19 mouse cellular contexts compared by ENCODE assay signal in genomic region chr1:179487990-179488389, GRCm38 (mm10). TPM values are rescaled to one million over a fixed set of nuclear protein-coding genes. Genes with fewer than 3 reads are reported as not detected.
DNase-seq lines count a peak whose midpoint lies in the region; ATAC-seq and TF ChIP-seq lines count a peak whose summit lies in the region.
"Had no signal": no experiment of that assay in that cellular context is flagged by ENCODE, and none has a peak within 500 bp of the region (broad histone marks: within the 10 kb centered on the region; RNA-seq: fewer than 3 reads in every experiment).

No protein-coding gene starts in this region.

- peak overlapping the region in 1 of 2 experiments; percentile 37; a peak in 1 of 4 replicates for H3K27ac ChIP-seq in heart, embryonic 14.5 days (replicated peaks in 1 of 2; ENCODE audit: control insufficient read depth in 1 of 2, insufficient read depth in 1 of 2, low read depth in 2 of 2, low read length in 2 of 2)
- no peak overlapping the region for H3K27ac ChIP-seq in kidney, postnatal 0 days
- H3K27ac ChIP-seq: embryonic facial prominence, embryonic 13.5 days; hindbrain, embryonic 10.5 days; hindbrain, postnatal 0 days; limb, embryonic 12.5 days; liver, embryonic 12.5 days had no signal

- no peak overlapping the region for H3K4me3 ChIP-seq in heart, embryonic 14.5 days (ENCODE audit: control insufficient read depth in 1 of 2, insufficient read depth in 1 of 2, low read depth in 1 of 2, low read length in 2 of 2)
- no peak overlapping the region for H3K4me3 ChIP-seq in kidney, postnatal 0 days (replicated peaks; ENCODE audit: low read depth, low read length)
- H3K4me3 ChIP-seq: embryonic facial prominence, embryonic 13.5 days; hindbrain, embryonic 10.5 days; limb, embryonic 12.5 days; liver, embryonic 12.5 days had no signal

- ATAC-seq in heart, embryonic 14.5 days (ENCODE audit: insufficient number of reproducible peaks, insufficient read depth, low FRiP score, low read depth): no peak
- ATAC-seq in kidney, postnatal 0 days (replicated peaks; ENCODE audit: low FRiP score, low read depth): 0 out of 2 replicates have a peak, but pooled peaks have one; percentile 11
- ATAC-seq in megakaryocyte, adult 5-6 weeks (ENCODE audit: poor library complexity, severe bottlenecking): peak; percentile 38; the same call in 1 of the 2 replicates
- ATAC-seq: forebrain, embryonic 14.5 days; hindbrain, postnatal 0 days; liver, embryonic 12.5 days had no signal

- H3K4me1 ChIP-seq in heart, embryonic 14.5 days (ENCODE audit: control insufficient read depth in 2 of 2, insufficient read depth in 2 of 2, low read length in 2 of 2): peaks cover 9 to 10% of the 10 kb centered on the region in 2 experiments; a peak in 3 of 4 replicates
- no peaks in the 10 kb centered on the region for H3K4me1 ChIP-seq in kidney, postnatal 0 days (replicated peaks; ENCODE audit: insufficient read depth, low read length)

- intact Hi-C loops in heart, postnatal 25 days (cut with DNase I): no loop called here

- H3K9ac ChIP-seq in heart, embryonic 14.5 days (ENCODE audit: low read length): no peak overlapping the region
- no peak overlapping the region for H3K9ac ChIP-seq in kidney, postnatal 0 days (ENCODE audit: low read depth, low read length)
- H3K9ac ChIP-seq: embryonic facial prominence, embryonic 13.5 days; limb, embryonic 12.5 days; liver, embryonic 12.5 days had no signal

- H3K4me2 ChIP-seq in heart, embryonic 14.5 days (ENCODE audit: low read length): peak overlapping the region; percentile 41
- no peak overlapping the region for H3K4me2 ChIP-seq in kidney, postnatal 0 days (ENCODE audit: low read length)
- H3K4me2 ChIP-seq: embryonic facial prominence, embryonic 13.5 days; limb, embryonic 12.5 days; liver, embryonic 12.5 days; midbrain, embryonic 11.5 days had no signal

- DNase-seq in heart, postnatal 25 days (ENCODE audit: low spot score): no peak
- DNase-seq in kidney, postnatal 0 days (ENCODE audit: low spot score): peak; percentile 75
- DNase-seq in kidney, adult 8-10 months: no peak
- no peak for DNase-seq in adipocyte (ENCODE audit: low spot score)
- no peak for DNase-seq in layer of hippocampus, adult 9-10 months (ENCODE audit: low spot score)
- DNase-seq: adrenal gland, adult 2 months; cerebellum, adult 8-10 months; kidney, adult 11 months; lung, adult 2 months; lung, postnatal 36 days had no signal

- 0 out of 2 replicates have a peak, but pooled peaks cover 4% of the 10 kb centered on the region for H3K9me3 ChIP-seq in heart, embryonic 14.5 days (ENCODE audit: control insufficient read depth, low read length)
- H3K9me3 ChIP-seq in kidney, postnatal 0 days (replicated peaks; ENCODE audit: low read length): no peaks in the 10 kb centered on the region
- H3K9me3 ChIP-seq: embryonic facial prominence, embryonic 13.5 days; hindbrain, embryonic 10.5 days; limb, embryonic 12.5 days; liver, embryonic 12.5 days had no signal

- no peak for TF ChIP-seq CTCF in kidney, postnatal 0 days (IDR thresholded peaks at IDR 0.05; ENCODE audit: low read depth)

- H3K27me3 ChIP-seq in heart, embryonic 14.5 days (ENCODE audit: control insufficient read depth, insufficient read depth, low read length): no peaks in the 10 kb centered on the region
- no peaks in the 10 kb centered on the region for H3K27me3 ChIP-seq in kidney, postnatal 0 days (ENCODE audit: insufficient read depth, low read length)
- H3K27me3 ChIP-seq: embryonic facial prominence, embryonic 13.5 days; limb, embryonic 12.5 days; liver, embryonic 12.5 days had no signal

- no peaks in the 10 kb centered on the region for H3K36me3 ChIP-seq in heart, embryonic 14.5 days (ENCODE audit: control insufficient read depth, insufficient read depth, low read length)
- no peaks in the 10 kb centered on the region for H3K36me3 ChIP-seq in kidney, postnatal 0 days (ENCODE audit: insufficient read depth, low read length)
- H3K36me3 ChIP-seq: embryonic facial prominence, embryonic 13.5 days; hindbrain, embryonic 10.5 days; limb, embryonic 12.5 days had no signal

- 34% methylated on average over 5 of the region's 5 CpGs for WGBS in heart, embryonic 14.5 days
- 19% methylated on average over 5 of the region's 5 CpGs for WGBS in kidney, postnatal 0 days

RNA-seq across cellular contexts. Expression of gene Smyd3, which starts 29.9 kb away (rescaled TPM):
- polyA plus RNA-seq in heart, embryonic 14.5 days (2014; fragmentation: Nextera tagmentation; extraction: Ambion mirVana): 11.0 and 11.3 TPM in 2 replicates
- 1 to 10 TPM; 5.6 to 6.0 TPM for total RNA-seq in heart, postnatal 25 days (2021)
- 18.3 and 20.5 TPM in 2 replicates for polyA plus RNA-seq in kidney, postnatal 0 days (2015; fragmentation: Nextera tagmentation; extraction: Ambion mirVana)
- total RNA-seq in megakaryocyte, adult 5-6 weeks (2015): 7.9 and 13.7 TPM in 2 replicates
- 11.4 and 14.8 TPM in 2 replicates for total RNA-seq in megakaryocyte, adult 5-6 weeks (2017)

RNA-seq across cellular contexts. Expression of gene Tfb2m, which starts 58.1 kb away (rescaled TPM):
- polyA plus RNA-seq in heart, embryonic 14.5 days (2014; fragmentation: Nextera tagmentation; extraction: Ambion mirVana): 26.6 and 29.0 TPM in 2 replicates
- total RNA-seq in heart, postnatal 25 days (2021): 10 to 100 TPM; 47.2 to 47.9 TPM
- polyA plus RNA-seq in kidney, postnatal 0 days (2015; fragmentation: Nextera tagmentation; extraction: Ambion mirVana): 38.9 and 40.7 TPM in 2 replicates
- total RNA-seq in megakaryocyte, adult 5-6 weeks (2015): 19.9 and 25.2 TPM in 2 replicates
- total RNA-seq in megakaryocyte, adult 5-6 weeks (2017): 19.6 and 33.1 TPM in 2 replicates

RNA-seq across cellular contexts. Expression of gene Cnst, which starts 58.2 kb away (rescaled TPM):
- polyA plus RNA-seq in heart, embryonic 14.5 days (2014; fragmentation: Nextera tagmentation; extraction: Ambion mirVana): 17.6 and 18.1 TPM in 2 replicates
- 10 to 100 TPM; 42.8 to 47.2 TPM for total RNA-seq in heart, postnatal 25 days (2021)
- 9.7 and 11.2 TPM in 2 replicates for polyA plus RNA-seq in kidney, postnatal 0 days (2015; fragmentation: Nextera tagmentation; extraction: Ambion mirVana)
- 13.5 and 14.7 TPM in 2 replicates for total RNA-seq in megakaryocyte, adult 5-6 weeks (2015)
- total RNA-seq in megakaryocyte, adult 5-6 weeks (2017): 22.6 and 23.8 TPM in 2 replicates
